Mouse (Mus musculus) kidney, embryonic 16.5 days (tissue): Measurements from ENCODE around the gene Pde6d. TPM values are rescaled to one million over a fixed set of nuclear protein-coding genes. Genes with fewer than 3 reads are reported as not detected.
A peak's percentile ranks its signal among the peaks of the same experiment; 100 is the strongest.

Experiments
- ATAC-seq: fragments of 200-750 bp; cut with Nextera tagmentation; 2 replicates; pipeline ENCODE4 v1.8.0; 2017; ENCODE audit warnings: moderate TSS enrichment; ENCODE audit not compliant: low FRiP score, low TSS enrichment
- H3K27ac ChIP-seq: fragments of 300-500 bp; sonication (generic); 2 replicates; pipeline ENCODE4 v1.5.1; 2014; ENCODE audit warnings: low read length
- H3K27me3 ChIP-seq: fragments of 300-500 bp; sonication (generic); 2 replicates; pipeline ENCODE4 v1.6.1; 2014; ENCODE audit warnings: low read length, control low read depth, mixed read lengths; ENCODE audit not compliant: insufficient read depth
- H3K36me3 ChIP-seq: fragments of 300-500 bp; sonication (generic); 2 replicates; pipeline ENCODE4 v1.6.1; 2014; ENCODE audit warnings: low read length, control low read depth, mixed read lengths; ENCODE audit not compliant: insufficient read depth
- H3K4me1 ChIP-seq: fragments of 300-500 bp; sonication (generic); 2 replicates; pipeline ENCODE4 v1.6.1; 2014; ENCODE audit warnings: low read length, control low read depth, mixed read lengths; ENCODE audit not compliant: insufficient read depth
- H3K4me2 ChIP-seq: fragments of 300-500 bp; sonication (generic); replicated peaks from 2 replicates; pipeline ENCODE4 v1.6.1; 2014; ENCODE audit warnings: low read depth, low read length
- H3K4me3 ChIP-seq: fragments of 300-500 bp; sonication (generic); 2 replicates; pipeline ENCODE4 v1.5.1; 2014; ENCODE audit warnings: mild to moderate bottlenecking, low read length
- H3K9ac ChIP-seq: fragments of 300-500 bp; sonication (generic); replicated peaks from 2 replicates; pipeline ENCODE4 v1.6.1; 2014; ENCODE audit warnings: low read length
- H3K9me3 ChIP-seq: fragments of 300-500 bp; sonication (generic); 2 replicates; pipeline ENCODE4 v1.6.1; 2016; ENCODE audit warnings: low read length, control low read depth
- WGBS: fragments of 180-500 bp; shearing (Covaris S2); extraction: QIAGEN DNeasy Blood & Tissue Kit; methylation state at CpG from one replicate; pipeline ENCODE4 v1.1.7; 2014; 5-methylcytosine and 5-hydroxymethylcytosine counted together
- polyA plus RNA-seq: library from polyadenylated mRNA; unstranded; fragments of >200 nt; fragmentation: Nextera tagmentation; extraction: Ambion mirVana; gene quantifications from 2 replicates; pipeline ENCODE4 v1.2.1, GENCODE M21; 2015

The Pde6d gene
- polyA plus RNA-seq, 1 experiment from 2014 or later, result 50.9 TPM

- ATAC-seq, result no peak
- Histone ChIP-seq H3K36me3 (no peaks in the 10 kb centered on the region), H3K4me3 (no peak overlapping the region), H3K9ac (no peak overlapping the region), H3K9me3 (no peaks in the 10 kb centered on the region), H3K27ac (no peak overlapping the region), H3K4me1 (peaks cover 33% of the 10 kb centered on the region), H3K4me2 (no peak overlapping the region), H3K27me3 (no peaks in the 10 kb centered on the region)
- 83% methylated on average over 5 of the region's 5 CpGs for WGBS
Observed at GRCm38 (mm10) chr1:86507866-86508265, 74.6 kb downstream of the Pde6d start.

GRCm38 (mm10) chr1:86506420-86506819 lies 76.0 kb downstream of the Pde6d start:
- H3K4me1 ChIP-seq, result peaks cover 48% of the 10 kb centered on the region
- no peaks in the 10 kb centered on the region for H3K27me3 ChIP-seq
- H3K9ac ChIP-seq, result no peak overlapping the region
- H3K36me3 ChIP-seq, result no peaks in the 10 kb centered on the region
- H3K4me3 ChIP-seq, result no peak overlapping the region
- no peak for ATAC-seq
- 89% methylated on average over 5 of the region's 5 CpGs for WGBS
- no peaks in the 10 kb centered on the region for H3K9me3 ChIP-seq
- H3K27ac ChIP-seq, result peak overlapping the region; percentile 51; the same call in 1 of the 2 replicates
- H3K4me2 ChIP-seq, result no peak overlapping the region

GRCm38 (mm10) chr1:86505461-86505860 lies 77.0 kb downstream of the Pde6d start:
- Histone ChIP-seq H3K9me3 (no peaks in the 10 kb centered on the region), H3K4me2 (peak overlapping the region; percentile 59), H3K4me3 (no peak overlapping the region), H3K27me3 (no peaks in the 10 kb centered on the region), H3K9ac (peak overlapping the region; percentile 79), H3K4me1 (peaks cover 51% of the 10 kb centered on the region), H3K36me3 (no peaks in the 10 kb centered on the region), H3K27ac (peak overlapping the region; percentile 96)
- WGBS, result 43% methylated on average over 1 of the region's 1 CpGs
- ATAC-seq, result no peak

- H3K27ac ChIP-seq, result peak overlapping the region; percentile 96
- H3K9ac ChIP-seq, result peak overlapping the region; percentile 79
- H3K4me3 ChIP-seq, result peak overlapping the region; percentile 47
- no peaks in the 10 kb centered on the region for H3K9me3 ChIP-seq
- no peaks in the 10 kb centered on the region for H3K27me3 ChIP-seq
- 16% methylated on average over 19 of the region's 19 CpGs for WGBS
- no peaks in the 10 kb centered on the region for H3K36me3 ChIP-seq
- peak overlapping the region; percentile 59 for H3K4me2 ChIP-seq
- ATAC-seq, result no peak
- H3K4me1 ChIP-seq, result peaks cover 54% of the 10 kb centered on the region
Observed at GRCm38 (mm10) chr1:86504697-86505421, 77.6 kb downstream of the Pde6d start.

DNA sequence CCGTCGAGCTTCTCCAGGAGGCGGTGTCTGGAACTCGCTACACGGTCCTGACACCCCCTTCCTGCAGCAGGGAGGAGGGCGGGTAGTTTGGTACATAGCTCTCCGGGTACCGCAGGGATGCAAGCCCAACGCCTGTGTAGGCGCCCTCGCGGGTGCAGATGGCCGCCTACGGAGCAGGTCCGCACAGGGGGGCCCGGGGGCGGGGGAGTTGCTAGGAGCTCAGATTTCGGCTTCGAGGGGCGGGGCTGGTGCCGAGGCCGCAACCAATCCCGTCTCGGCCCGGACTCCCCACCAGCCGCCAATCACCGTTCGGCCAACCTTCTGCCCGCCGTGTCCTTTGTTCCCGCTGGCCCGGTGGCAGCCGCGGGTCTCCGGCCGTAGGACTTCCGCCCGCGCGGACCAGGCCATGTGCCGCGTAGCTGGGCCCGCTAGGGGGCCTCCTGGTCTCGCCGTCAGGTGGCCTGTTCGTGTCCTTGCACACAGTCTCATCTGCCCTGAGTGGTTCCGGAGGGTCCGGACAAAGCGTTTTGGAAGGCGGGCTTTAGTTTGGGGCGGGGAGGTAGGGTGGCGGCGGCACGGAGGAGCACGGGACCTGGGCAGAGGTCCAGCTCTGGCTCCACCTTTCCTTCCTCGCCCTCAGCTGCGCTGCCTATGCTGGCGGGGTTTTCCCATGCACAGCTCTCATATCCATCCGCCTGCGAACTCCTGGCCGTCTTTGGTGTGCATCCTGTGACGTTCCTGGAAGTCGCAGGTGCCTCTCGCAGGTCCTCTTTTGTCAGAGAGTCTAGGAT lies 78.3 kb downstream of the Pde6d start:
- Histone ChIP-seq H3K27ac (peak overlapping the region; percentile 96), H3K4me2 (peak overlapping the region; percentile 59), H3K36me3 (no peaks in the 10 kb centered on the region), H3K9me3 (no peaks in the 10 kb centered on the region), H3K27me3 (no peaks in the 10 kb centered on the region), H3K9ac (peak overlapping the region; percentile 79), H3K4me3 (peak overlapping the region; percentile 47), H3K4me1 (peaks cover 54% of the 10 kb centered on the region)
- ATAC-seq, result peak; percentile 91
- under 1% methylated on average over 64 of the region's 64 CpGs for WGBS

GRCm38 (mm10) chr1:86503165-86503747 lies 79.2 kb downstream of the Pde6d start:
- no peaks in the 10 kb centered on the region for H3K27me3 ChIP-seq
- H3K9me3 ChIP-seq, result no peaks in the 10 kb centered on the region
- H3K27ac ChIP-seq, result peak overlapping the region; percentile 96
- peak overlapping the region; percentile 59 for H3K4me2 ChIP-seq
- no peaks in the 10 kb centered on the region for H3K36me3 ChIP-seq
- peak overlapping the region; percentile 79 for H3K9ac ChIP-seq
- WGBS, result 15% methylated on average over 16 of the region's 16 CpGs
- H3K4me1 ChIP-seq, result peaks cover 62% of the 10 kb centered on the region
- ATAC-seq, result peak; percentile 7
- H3K4me3 ChIP-seq, result peak overlapping the region; percentile 47

GRCm38 (mm10) chr1:86502221-86503048 lies 80.0 kb downstream of the Pde6d start:
- no peak for ATAC-seq
- Histone ChIP-seq H3K4me1 (peaks cover 69% of the 10 kb centered on the region), H3K9me3 (no peaks in the 10 kb centered on the region), H3K4me2 (peak overlapping the region; percentile 36), H3K27me3 (no peaks in the 10 kb centered on the region), H3K27ac (peak overlapping the region; percentile 96), H3K36me3 (no peaks in the 10 kb centered on the region), H3K9ac (peak overlapping the region; percentile 55), H3K4me3 (no peak overlapping the region)
- 31% methylated on average over 14 of the region's 17 CpGs for WGBS

DNA sequence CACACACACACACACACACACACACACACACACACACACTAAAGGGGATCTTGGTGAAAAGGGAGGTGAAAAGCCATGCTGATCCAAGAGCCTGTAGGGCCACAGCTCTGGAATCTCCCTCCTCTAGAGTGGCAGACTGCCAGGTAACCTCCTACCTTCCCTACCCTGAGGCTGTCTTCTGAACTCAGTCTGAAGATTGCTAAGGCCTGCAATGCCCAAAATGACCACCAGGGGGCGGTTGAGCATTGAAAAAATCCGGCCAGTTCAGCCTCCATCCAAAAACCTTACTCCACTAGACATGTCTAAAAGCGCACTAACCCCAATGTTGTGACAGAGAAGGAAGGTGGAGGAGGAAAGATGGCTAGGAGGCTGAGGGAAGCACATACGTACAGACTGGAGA lies 80.9 kb downstream of the Pde6d start:
- no peak overlapping the region for H3K4me3 ChIP-seq
- peak overlapping the region; percentile 36 for H3K4me2 ChIP-seq
- ATAC-seq, result peak; percentile 1; the same call in 1 of the 2 replicates
- H3K36me3 ChIP-seq, result no peaks in the 10 kb centered on the region
- peak overlapping the region; percentile 96 for H3K27ac ChIP-seq
- 0% methylated on average over 4 of the region's 4 CpGs for WGBS
- H3K4me1 ChIP-seq, result peaks cover 78% of the 10 kb centered on the region
- peak overlapping the region; percentile 5; the same call in 1 of the 2 replicates for H3K9ac ChIP-seq
- H3K27me3 ChIP-seq, result no peaks in the 10 kb centered on the region
- H3K9me3 ChIP-seq, result no peaks in the 10 kb centered on the region

GRCm38 (mm10) chr1:86501114-86501532 lies 81.3 kb downstream of the Pde6d start:
- H3K4me1 ChIP-seq, result peaks cover 76% of the 10 kb centered on the region
- 37% methylated on average over 6 of the region's 6 CpGs for WGBS
- no peak for ATAC-seq

More at GRCm38 (mm10) chr1:86501114-86501532, 81.3 kb downstream of the Pde6d start:
- H3K9me3 ChIP-seq, result no peaks in the 10 kb centered on the region
- peak overlapping the region; percentile 5 for H3K9ac ChIP-seq
- H3K4me3 ChIP-seq, result no peak overlapping the region
- no peaks in the 10 kb centered on the region for H3K36me3 ChIP-seq
- H3K4me2 ChIP-seq, result no peak overlapping the region
- peak overlapping the region; percentile 54 for H3K27ac ChIP-seq
- no peaks in the 10 kb centered on the region for H3K27me3 ChIP-seq
